Mouse (Mus musculus) urinary bladder, postnatal 14 days (tissue): ENCODE results near the gene Pdia5.

Source experiments
- DNase-seq: peaks from one replicate; pipeline ENCODE4 v3.0.0; 2021; ENCODE audit warnings: low spot score

Gene Pdia5

GRCm38 (mm10) chr16:35357449-35357848, 133.2 kb downstream of the Pdia5 start:
- DNase-seq, result no peak
